Comparison of ENCODE assay signal across 8 mouse cellular contexts in genomic region chr4:45185331-45185669, GRCm38 (mm10). TPM values are rescaled to one million over a fixed set of nuclear protein-coding genes. Genes with fewer than 3 reads are reported as not detected.
DNase-seq lines count a peak whose midpoint lies in the region; ATAC-seq and TF ChIP-seq lines count a peak whose summit lies in the region.

No protein-coding gene starts in this region.

- H3K4me3 ChIP-seq in cerebellum, adult 2 months (replicated peaks; ENCODE audit: insufficient read depth, low read depth, low read length), result peak overlapping the region; percentile 33
- H3K4me3 ChIP-seq in neural tube, embryonic 11.5 days (ENCODE audit: low read depth, low read length), result peak overlapping the region; percentile 59
- H3K4me3 ChIP-seq in limb, embryonic 14.5 days (replicated peaks; ENCODE audit: low read length), result peak overlapping the region; percentile 64
- peak overlapping the region; percentile 61 for H3K4me3 ChIP-seq in stomach, embryonic 16.5 days (replicated peaks; ENCODE audit: low read length)

- peak overlapping the region; percentile 67 for H3K9ac ChIP-seq in neural tube, embryonic 11.5 days (ENCODE audit: low read length)
- H3K9ac ChIP-seq in limb, embryonic 14.5 days (ENCODE audit: low read depth, low read length, severe bottlenecking), result peak overlapping the region; percentile 63
- peak overlapping the region; percentile 70 for H3K9ac ChIP-seq in stomach, embryonic 16.5 days (ENCODE audit: low read length)

- no peaks in the 10 kb centered on the region for H3K4me1 ChIP-seq in cerebellum, adult 2 months (ENCODE audit: control insufficient read depth, insufficient read depth, low read length)
- H3K4me1 ChIP-seq in neural tube, embryonic 11.5 days (ENCODE audit: control insufficient read depth, insufficient read depth, low read length), result no peaks in the 10 kb centered on the region
- H3K4me1 ChIP-seq in limb, embryonic 14.5 days (ENCODE audit: control insufficient read depth, insufficient read depth, low read length), result no peaks in the 10 kb centered on the region
- peaks cover 10% of the 10 kb centered on the region; the same call in 1 of the 2 replicates for H3K4me1 ChIP-seq in stomach, embryonic 16.5 days (ENCODE audit: control insufficient read depth, insufficient read depth, low read length)

- WGBS in cerebellum, adult 2 months, result 3% methylated on average over 10 of the region's 10 CpGs
- WGBS in neural tube, embryonic 11.5 days, result under 1% methylated on average over 10 of the region's 10 CpGs
- 2% methylated on average over 10 of the region's 10 CpGs for WGBS in limb, embryonic 14.5 days
- WGBS in stomach, embryonic 16.5 days, result 2% methylated on average over 10 of the region's 10 CpGs

- H3K9me3 ChIP-seq in neural tube, embryonic 11.5 days (ENCODE audit: control insufficient read depth, low read length), result no peaks in the 10 kb centered on the region
- no peaks in the 10 kb centered on the region for H3K9me3 ChIP-seq in limb, embryonic 14.5 days (ENCODE audit: control insufficient read depth, low read length)
- no peaks in the 10 kb centered on the region for H3K9me3 ChIP-seq in stomach, embryonic 16.5 days (replicated peaks; ENCODE audit: control insufficient read depth, low read length)

- H3K4me2 ChIP-seq in neural tube, embryonic 11.5 days (ENCODE audit: low read depth), result peak overlapping the region; percentile 100
- peak overlapping the region; percentile 98 for H3K4me2 ChIP-seq in limb, embryonic 14.5 days (replicated peaks; ENCODE audit: low read depth, low read length, severe bottlenecking)
- peak overlapping the region; percentile 99 for H3K4me2 ChIP-seq in stomach, embryonic 16.5 days (ENCODE audit: low read depth, low read length)

- H3K27ac ChIP-seq in cerebellum, adult 2 months (ENCODE audit: insufficient read depth, low read length), result no peak overlapping the region
- H3K27ac ChIP-seq in neural tube, embryonic 11.5 days (ENCODE audit: low read depth, low read length), result no peak overlapping the region
- H3K27ac ChIP-seq in limb, embryonic 14.5 days (replicated peaks; ENCODE audit: low read depth, low read length), result no peak overlapping the region
- no peak overlapping the region for H3K27ac ChIP-seq in stomach, embryonic 16.5 days (ENCODE audit: low read length)

- no peaks in the 10 kb centered on the region for H3K27me3 ChIP-seq in cerebellum, adult 2 months (ENCODE audit: control insufficient read depth, insufficient read depth, low read length)
- H3K27me3 ChIP-seq in neural tube, embryonic 11.5 days (ENCODE audit: control insufficient read depth, insufficient read depth, low read length), result no peaks in the 10 kb centered on the region
- peaks cover 23% of the 10 kb centered on the region for H3K27me3 ChIP-seq in limb, embryonic 14.5 days (ENCODE audit: control insufficient read depth, insufficient read depth, low read length)
- H3K27me3 ChIP-seq in stomach, embryonic 16.5 days (ENCODE audit: control insufficient read depth, insufficient read depth, low read length), result peaks cover 6% of the 10 kb centered on the region; the same call in 1 of the 2 replicates

- H3K36me3 ChIP-seq in neural tube, embryonic 11.5 days (ENCODE audit: control insufficient read depth, insufficient read depth, low read length), result no peaks in the 10 kb centered on the region
- no peaks in the 10 kb centered on the region for H3K36me3 ChIP-seq in limb, embryonic 14.5 days (ENCODE audit: control insufficient read depth, insufficient read depth, low read length)
- H3K36me3 ChIP-seq in stomach, embryonic 16.5 days (ENCODE audit: control insufficient read depth, insufficient read depth, low read length), result no peaks in the 10 kb centered on the region

- TF ChIP-seq POLR2A in cerebellum, adult 2 months (IDR thresholded peaks at IDR 0.05; ENCODE audit: borderline replicate concordance, insufficient read depth, low read length), result no peak
- no peak for TF ChIP-seq POLR2A in limb, embryonic 14.5 days (IDR thresholded peaks at IDR 0.05; ENCODE audit: borderline replicate concordance, extremely low read depth, insufficient read depth, insufficient read length)

- no peak for ATAC-seq in neural tube, embryonic 11.5 days (ENCODE audit: insufficient read depth, low FRiP score, low TSS enrichment)
- no peak for ATAC-seq in limb, embryonic 14.5 days (ENCODE audit: low FRiP score, low read depth)
- peak; percentile 5; the same call in 1 of the 2 replicates for ATAC-seq in stomach, embryonic 16.5 days (ENCODE audit: insufficient read depth, low FRiP score)

- no peak for DNase-seq in cerebellum, adult 2 months
- no peak for DNase-seq in cerebellum, adult 9-11 months
- DNase-seq in neural tube, embryonic 11.5 days (ENCODE audit: low spot score), result no peak
- no peak for DNase-seq in neural tube, embryonic 10.5 days (ENCODE audit: extremely low spot score, low spot score)
- no peak for DNase-seq in limb, embryonic 14.5 days (ENCODE audit: low spot score)
- DNase-seq in gastrocnemius, adult 18-20 months (ENCODE audit: low spot score), result no peak
- no peak for DNase-seq in layer of hippocampus, adult 9-11 months

- no peak for TF ChIP-seq CTCF in cerebellum, adult 2 months (IDR thresholded peaks at IDR 0.05; ENCODE audit: borderline replicate concordance, insufficient read depth, low read depth, low read length)

RNA-seq across cellular contexts. Expression of gene Frmpd1, which starts 0.6 kb away (rescaled TPM):
- 8.2 and 8.9 TPM in 2 replicates for polyA plus RNA-seq in cerebellum, adult 2 months (2012; rRNA removed)
- 2.9 and 3.4 TPM in 2 replicates for polyA plus RNA-seq in neural tube, embryonic 11.5 days (2014; fragmentation: Nextera tagmentation; extraction: Ambion mirVana)
- polyA plus RNA-seq in limb, embryonic 14.5 days (2012; rRNA removed), result 5.0 and 5.5 TPM in 2 replicates
- polyA plus RNA-seq in limb, embryonic 14.5 days (2014; fragmentation: Nextera tagmentation; extraction: Ambion mirVana), result 4.0 and 5.0 TPM in 2 replicates
- 0.95 and 1.6 TPM in 2 replicates for polyA plus RNA-seq in stomach, embryonic 16.5 days (2015; fragmentation: Nextera tagmentation; extraction: Ambion mirVana)
- not detected for total RNA-seq in gastrocnemius, adult 18-20 months (2021)
